Mouse (Mus musculus) cerebral cortex, adult 2 months (tissue): ENCODE results near the gene C1qc.

Experiments
- WGBS: fragments of 180-500 bp; shearing (Covaris S2); methylation state at CpG from one replicate; pipeline ENCODE4 v1.1.7; 2018; 5-methylcytosine and 5-hydroxymethylcytosine counted together

C1qc gene

DNA sequence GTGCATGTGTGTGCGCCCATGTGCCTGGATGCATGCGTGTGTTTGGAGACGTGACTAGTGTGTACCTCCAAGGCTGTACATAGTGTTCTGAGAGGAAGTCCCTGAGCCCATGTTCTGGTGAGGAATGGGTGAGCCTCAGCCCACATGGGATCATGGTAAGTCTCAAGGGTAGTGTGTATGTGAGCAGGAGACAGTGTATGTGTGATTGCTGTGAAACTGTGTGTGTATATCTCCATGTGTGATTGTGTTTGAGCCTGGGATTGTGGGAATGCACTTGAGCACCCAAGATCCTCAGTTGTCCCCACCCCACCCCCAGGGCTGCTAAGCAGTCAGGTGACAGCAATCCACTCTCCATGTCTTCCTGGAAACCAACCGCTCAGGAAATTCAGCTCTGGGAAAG is 2.0 kb upstream of the C1qc start:
- WGBS, result 72% methylated on average over 4 of the region's 4 CpGs

GRCm38 (mm10) chr4:136893691-136894543 is 1.1 kb upstream of the C1qc start:
- 5% methylated on average over 9 of the region's 9 CpGs for WGBS

GRCm38 (mm10) chr4:136892371-136892770 is 494 bp downstream of the C1qc start:
- 68% methylated on average over 7 of the region's 7 CpGs for WGBS

- WGBS, result 84% methylated on average over 4 of the region's 4 CpGs
Measured at GRCm38 (mm10) chr4:136891115-136891514, 1.8 kb downstream of the C1qc start.

DNA sequence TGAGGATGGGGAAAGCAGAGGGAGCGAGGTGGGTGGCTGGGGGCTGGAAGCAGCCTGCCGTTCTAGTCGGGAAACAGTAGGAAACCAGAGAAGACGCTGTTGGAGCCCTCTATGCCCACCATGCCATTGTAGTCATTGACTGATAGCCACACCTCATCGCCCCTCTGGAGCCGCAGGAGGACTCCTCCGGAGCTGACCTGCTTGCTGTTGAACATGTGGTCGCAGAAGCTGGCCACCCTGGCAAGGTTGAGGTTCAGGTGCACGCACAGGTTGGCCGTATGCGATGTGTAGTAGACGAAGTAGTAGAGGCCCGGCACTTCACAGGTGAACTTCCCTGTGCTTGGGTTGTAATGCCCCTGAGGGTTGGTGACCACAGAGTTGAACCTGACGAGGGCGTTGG is 2.9 kb downstream of the C1qc start:
- 88% methylated on average over 15 of the region's 15 CpGs for WGBS

DNA sequence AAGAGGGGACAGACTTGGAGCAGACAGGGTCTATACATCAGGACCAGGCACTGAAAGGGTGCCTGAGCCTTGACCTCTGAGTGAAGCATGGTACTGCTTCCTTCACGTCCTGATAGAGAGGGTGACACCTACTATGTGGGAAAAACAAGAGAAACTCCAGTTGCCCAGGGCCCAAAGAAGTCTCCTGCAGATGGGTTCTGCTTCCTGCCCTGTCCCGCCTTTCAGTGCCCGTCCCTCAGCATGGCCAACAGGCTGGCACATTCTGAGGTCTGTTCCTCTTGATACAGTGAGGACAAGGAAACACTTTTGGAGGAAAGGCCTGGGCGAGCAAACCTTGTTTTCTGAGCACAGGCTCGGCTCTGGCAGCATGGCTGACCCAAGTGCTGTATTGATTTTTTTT is 5.2 kb downstream of the C1qc start:
- WGBS, result 73% methylated on average over 5 of the region's 5 CpGs

- 84% methylated on average over 7 of the region's 7 CpGs for WGBS
Measured at GRCm38 (mm10) chr4:136886101-136886500, 6.8 kb downstream of the C1qc start, which contains the start of gene C1qb. C1qb (minus strand) TSS chr4:136886187.

DNA sequence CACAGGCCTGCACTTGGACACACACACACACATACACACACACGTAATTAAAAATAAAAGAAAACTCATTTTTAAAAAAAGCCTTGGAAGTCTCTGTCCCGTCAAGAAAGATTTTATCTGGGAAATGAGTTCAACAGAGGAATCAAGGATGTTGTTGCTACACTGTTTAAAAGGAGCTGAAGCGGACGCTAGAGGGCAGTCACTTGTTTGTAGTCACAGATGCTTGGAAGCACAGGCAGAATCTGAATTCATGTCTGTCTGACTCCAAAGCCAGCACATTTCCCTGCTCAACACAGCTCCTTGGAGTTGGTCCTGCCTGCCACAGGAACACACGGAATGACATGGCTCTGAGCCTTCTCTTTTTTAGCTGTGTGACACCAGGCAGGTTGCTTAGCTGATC is 14.3 kb downstream of the C1qc start:
- 28% methylated on average over 5 of the region's 5 CpGs for WGBS

DNA sequence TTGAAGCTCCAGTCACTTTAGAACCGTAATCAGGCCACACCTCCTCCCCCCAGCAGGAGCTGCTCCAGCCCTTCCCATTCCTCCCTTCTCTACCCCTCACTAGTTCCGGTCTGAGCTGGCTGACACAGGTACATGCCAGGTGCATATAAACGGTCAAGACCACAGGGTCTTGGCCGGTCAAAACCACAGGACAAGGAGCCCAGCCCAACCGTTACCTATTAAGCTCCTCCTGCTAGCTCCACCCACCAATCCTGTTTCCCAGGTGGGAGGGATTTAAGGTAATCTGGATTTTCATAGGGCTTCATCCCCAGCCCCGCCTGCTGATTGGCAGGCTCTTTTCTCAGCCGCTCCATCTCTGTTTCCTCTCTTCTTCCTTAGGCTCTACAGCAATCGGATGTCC is 14.7 kb downstream of the C1qc start:
- WGBS, result 59% methylated on average over 8 of the region's 8 CpGs

DNA sequence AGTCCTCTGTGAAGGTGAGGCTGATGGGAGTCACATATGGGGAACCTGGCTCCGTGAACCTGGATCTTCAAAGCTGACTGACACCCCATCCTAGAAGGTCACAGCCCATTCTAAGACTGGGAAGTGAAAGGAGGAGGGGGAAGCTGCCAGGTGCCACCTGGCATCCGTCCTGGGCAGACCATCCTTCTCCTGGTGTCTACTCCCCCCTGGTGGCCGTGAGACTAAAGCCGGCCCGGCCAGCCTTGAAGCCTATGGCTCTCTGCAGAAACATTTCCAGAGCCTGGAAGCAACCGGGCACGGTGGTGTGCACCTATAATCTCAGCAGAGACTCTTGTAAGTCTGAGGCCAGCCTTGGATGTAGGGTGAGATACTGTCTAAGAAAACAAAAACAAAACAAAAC is 15.9 kb downstream of the C1qc start:
- WGBS, result 22% methylated on average over 7 of the region's 7 CpGs

DNA sequence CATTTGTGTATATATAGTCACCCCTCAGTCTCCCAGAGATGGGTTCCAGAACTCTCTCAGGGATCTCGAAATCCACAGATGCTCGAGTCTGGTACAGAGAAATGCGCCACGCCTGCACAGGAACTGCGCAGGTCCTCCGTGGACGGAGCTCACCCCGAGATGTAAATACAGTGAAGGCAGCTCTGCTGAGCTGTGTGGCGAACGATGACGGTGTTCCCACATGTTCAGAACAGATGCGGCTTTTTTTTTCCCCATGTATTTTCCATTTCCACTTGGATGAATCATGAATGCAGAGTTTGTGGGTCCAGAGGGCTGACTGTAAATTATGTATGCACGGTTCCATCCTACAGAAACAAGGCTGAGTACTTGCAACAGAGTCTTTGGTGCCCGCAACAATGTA is 17.9 kb downstream of the C1qc start:
- WGBS, result 65% methylated on average over 14 of the region's 14 CpGs

- WGBS, result 86% methylated on average over 6 of the region's 6 CpGs
Measured at GRCm38 (mm10) chr4:136868371-136868770, 24.5 kb downstream of the C1qc start.

DNA sequence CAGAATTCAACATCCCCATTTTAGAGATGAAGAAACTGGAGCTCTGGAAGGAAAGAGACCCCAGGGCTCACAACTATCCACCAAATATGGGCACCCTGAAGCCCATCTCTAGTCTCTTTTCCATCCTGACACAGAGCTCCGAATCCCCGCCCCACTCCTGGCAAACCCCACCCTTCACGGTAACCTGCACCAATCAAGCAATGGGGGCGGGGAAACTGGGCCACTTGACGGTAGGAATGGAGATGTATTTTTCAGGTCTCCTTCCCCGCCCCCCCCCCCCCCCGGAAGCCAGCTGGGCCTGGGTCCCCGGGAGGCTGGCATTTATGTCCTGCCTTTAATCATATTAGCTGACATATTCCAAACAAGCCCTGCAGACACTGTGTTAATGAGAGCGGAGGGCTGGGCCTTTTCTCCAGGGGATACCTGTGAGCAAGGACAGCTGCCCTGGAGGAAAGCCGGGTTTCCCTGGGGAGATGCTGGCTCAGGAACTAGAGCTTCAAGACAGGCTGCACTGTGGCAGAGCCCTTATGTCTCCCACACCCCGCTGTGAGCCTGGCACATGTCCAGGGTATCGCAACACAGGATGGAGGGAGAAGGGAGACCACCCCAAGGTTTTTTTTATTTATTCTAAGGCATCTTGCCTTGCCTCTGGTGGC is 25.0 kb downstream of the C1qc start:
- WGBS, result 22% methylated on average over 12 of the region's 12 CpGs

DNA sequence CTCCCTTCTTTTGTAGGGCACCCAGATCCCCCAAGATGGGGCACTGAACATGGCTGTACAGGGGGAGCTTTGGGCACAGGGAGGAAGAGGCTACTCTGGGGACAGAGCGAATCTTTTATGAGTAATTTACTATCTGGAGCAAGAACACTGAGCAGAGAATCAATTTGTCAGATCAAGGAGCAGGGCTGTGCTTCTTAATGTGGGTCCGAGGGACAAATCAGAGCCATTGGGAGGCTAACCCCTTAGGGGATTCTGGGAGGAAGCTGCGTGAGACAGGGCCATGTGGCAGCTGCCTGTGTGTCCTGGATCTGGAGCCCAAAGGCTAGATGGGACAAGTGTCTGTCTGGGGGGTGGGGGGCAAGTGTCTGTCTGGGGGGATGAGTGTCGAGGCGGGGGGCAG is 27.3 kb downstream of the C1qc start:
- WGBS, result 90% methylated on average over 5 of the region's 5 CpGs

DNA sequence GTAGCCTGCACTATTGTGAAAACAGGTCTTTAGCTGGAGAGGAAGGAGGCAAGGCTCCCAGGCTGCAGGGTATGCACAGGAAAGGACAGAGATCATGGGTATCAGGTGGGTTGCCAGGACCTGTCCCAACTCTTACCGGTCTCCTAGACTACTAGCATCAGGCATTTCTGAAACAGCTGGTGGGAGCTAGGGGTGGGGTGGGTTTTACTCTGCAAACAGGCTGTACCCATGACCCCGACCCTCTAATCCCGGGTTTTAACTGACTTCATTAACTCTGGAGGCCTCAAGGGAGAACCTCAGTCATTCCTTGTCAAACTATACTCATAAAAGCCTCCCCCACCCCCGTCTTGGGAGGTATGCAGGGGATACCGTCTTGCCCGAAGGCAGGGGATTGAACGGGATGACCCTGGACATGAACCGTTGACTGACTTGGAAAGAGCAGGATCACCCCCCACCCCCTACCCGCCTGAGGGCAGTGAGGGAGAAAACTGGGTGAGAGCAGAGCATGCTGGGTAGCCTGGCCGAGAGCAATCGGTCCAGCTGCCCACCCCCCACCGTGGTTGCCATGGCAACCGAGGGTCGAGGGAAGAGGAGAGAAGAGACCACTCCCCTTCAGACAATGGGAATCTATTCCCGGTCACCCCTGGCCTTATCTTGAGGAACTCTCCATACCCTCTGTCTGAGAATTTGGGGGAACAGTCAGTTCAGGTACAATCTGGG is 28.0 kb downstream of the C1qc start:
- WGBS, result 32% methylated on average over 15 of the region's 15 CpGs

DNA sequence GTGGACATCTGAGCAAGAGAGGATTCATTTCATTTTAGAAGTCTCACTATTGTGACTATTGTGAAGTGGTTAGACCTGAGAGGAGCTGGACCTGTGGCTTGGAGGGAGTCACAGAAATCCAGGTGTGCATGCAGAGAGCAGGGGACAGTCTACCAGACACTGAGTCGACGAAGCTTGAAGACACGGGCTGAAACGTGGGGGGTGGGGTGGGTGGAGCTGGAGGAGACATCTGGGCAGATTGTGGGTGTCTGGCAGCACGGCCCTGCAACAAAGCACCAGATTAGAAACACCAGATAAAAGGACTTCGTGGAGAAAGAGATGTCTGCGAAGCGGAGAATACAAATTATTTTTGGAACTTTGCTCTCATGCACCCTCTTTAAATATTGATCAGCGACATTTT is 29.3 kb downstream of the C1qc start:
- WGBS, result 23% methylated on average over 9 of the region's 9 CpGs

- WGBS, result 83% methylated on average over 2 of the region's 2 CpGs
Measured at GRCm38 (mm10) chr4:136862411-136862810, 30.5 kb downstream of the C1qc start.

DNA sequence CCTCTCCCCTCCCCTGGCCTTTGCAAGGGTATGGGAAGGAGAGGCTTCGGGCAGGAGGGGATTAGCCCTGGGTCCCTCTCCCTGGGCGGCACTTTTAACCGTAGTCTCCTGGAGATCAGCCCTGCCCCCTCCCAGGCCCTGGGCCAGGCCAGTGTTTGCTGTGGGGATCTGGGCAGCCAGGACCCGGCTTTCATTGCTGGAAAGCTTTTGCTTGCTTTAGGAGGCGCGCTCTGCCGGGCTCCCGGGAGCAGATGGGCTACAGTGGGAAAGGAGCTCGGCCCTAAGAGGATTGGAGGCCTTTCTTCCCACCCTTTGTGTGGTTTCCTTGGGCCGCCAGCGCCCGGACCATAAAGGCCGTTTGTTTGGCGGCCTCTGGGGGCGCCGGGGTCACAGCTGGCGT is 31.1 kb downstream of the C1qc start:
- 32% methylated on average over 17 of the region's 17 CpGs for WGBS

DNA sequence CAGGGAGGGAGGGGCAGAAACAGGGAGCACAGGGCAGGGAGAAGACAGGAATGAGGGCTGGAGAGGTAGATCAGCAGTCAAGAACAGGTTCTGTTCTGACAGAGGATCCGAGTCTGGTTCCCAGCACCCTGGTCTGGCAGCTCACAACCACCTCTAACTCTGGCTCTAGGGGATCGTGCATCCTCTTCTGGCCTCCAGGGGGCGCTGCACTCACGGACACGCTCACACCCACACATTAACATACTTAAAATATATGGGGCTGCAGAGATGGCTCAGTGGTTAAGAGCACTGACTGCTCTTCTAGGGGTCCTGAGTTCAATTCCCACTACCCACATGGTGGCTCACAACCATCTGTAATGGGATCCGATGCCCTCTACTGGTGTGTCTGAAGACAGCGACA is 32.8 kb downstream of the C1qc start:
- 80% methylated on average over 7 of the region's 7 CpGs for WGBS

GRCm38 (mm10) chr4:136855081-136855480 is 37.8 kb downstream of the C1qc start:
- WGBS, result 45% methylated on average over 6 of the region's 6 CpGs

DNA sequence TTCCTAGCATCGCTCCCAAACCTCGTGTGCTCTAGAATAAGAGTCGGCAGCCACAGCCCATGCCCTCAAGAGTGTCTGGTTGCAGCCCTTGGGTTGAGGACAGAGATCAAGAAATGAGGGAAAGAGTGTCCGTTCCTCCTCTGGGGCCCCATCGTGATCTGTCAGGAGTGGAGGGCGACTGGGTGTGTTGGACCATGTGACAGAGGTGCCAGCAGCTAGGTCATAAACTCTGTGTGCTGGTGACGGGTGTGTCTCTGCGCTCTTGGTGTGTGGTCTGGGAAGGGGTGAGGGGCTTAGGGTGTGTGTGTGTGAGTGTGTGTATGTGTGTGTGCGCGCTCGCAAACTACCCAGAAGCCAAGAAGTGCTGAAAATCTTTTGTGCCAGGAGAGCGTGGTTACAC is 39.9 kb downstream of the C1qc start:
- 94% methylated on average over 12 of the region's 12 CpGs for WGBS

DNA sequence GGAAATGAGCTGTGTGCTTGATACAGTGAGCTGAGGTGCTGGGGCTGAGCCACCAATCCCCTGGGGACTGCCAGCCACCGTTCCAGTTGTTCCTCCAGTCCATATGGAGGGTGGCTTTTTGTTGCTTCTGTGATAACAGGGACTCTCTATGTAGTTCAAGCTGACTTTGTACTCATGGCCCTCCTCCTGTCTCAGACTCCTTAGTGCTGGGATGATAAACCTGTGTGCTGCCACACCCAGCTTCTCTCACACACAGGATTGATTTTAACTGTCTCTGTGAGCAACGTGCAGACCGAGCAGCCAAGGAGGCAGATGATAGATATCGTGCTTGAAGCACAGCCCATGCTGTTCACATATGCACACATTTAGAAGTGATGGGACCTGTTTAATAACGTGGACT is 40.7 kb downstream of the C1qc start:
- WGBS, result 74% methylated on average over 5 of the region's 5 CpGs

DNA sequence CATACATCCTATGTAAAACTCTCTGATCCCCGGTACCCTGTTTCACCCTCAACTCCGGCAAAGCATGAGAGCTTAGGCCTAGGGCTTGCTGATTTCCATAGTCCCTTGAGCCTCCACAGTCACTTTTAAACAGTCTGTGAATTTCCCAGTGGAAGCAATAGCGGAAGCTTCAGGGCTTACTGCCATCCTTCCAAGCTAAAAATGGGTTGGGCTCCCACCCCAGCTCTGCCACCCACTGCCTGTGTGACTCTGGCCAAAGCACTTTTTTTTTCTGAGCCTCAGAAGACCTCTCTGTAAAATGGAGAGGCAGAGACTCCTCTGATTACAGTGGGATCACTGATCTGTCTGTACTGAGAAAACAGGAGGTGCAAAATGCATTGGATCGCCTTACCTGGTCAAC is 44.3 kb downstream of the C1qc start:
- 46% methylated on average over 4 of the region's 4 CpGs for WGBS
